Mouse (Mus musculus) embryonic facial prominence, embryonic 14.5 days (tissue): ENCODE results near the gene Fam168a. TPM values are rescaled to one million over a fixed set of nuclear protein-coding genes. Genes with fewer than 3 reads are reported as not detected.

Source experiments
- ATAC-seq: fragments of 200-750 bp; cut with Nextera tagmentation; 2 replicates; pipeline ENCODE4 v1.8.0; 2017; ENCODE audit warnings: low read depth, moderate number of reproducible peaks, moderate TSS enrichment
- DNase-seq: peaks from one replicate; pipeline ENCODE4 v3.0.0-alpha.2; 2015; ENCODE audit warnings: low spot score
- H3K27ac ChIP-seq: fragments of 300-500 bp; sonication (generic); replicated peaks from 2 replicates; pipeline ENCODE4 v1.5.1; 2014; ENCODE audit warnings: low read depth, mild to moderate bottlenecking, low read length, moderate library complexity
- H3K27me3 ChIP-seq: fragments of 300-500 bp; sonication (generic); replicated peaks from 2 replicates; pipeline ENCODE4 v1.6.1; 2014; ENCODE audit warnings: low read length; ENCODE audit not compliant: control insufficient read depth, insufficient read depth
- H3K36me3 ChIP-seq: fragments of 300-500 bp; sonication (generic); 2 replicates; pipeline ENCODE4 v1.6.1; 2014; ENCODE audit warnings: low read length, mixed read lengths; ENCODE audit not compliant: control insufficient read depth, insufficient read depth
- H3K4me1 ChIP-seq: fragments of 300-500 bp; sonication (generic); 2 replicates; pipeline ENCODE4 v1.6.1; 2014; ENCODE audit warnings: antibody characterized with exemption, low read length; ENCODE audit not compliant: control insufficient read depth, insufficient read depth
- H3K4me2 ChIP-seq: fragments of 300-500 bp; sonication (generic); 2 replicates; pipeline ENCODE4 v1.6.1; 2014; ENCODE audit warnings: low read depth, mild to moderate bottlenecking, low read length, moderate library complexity, mixed read lengths
- H3K4me3 ChIP-seq: fragments of 300-500 bp; sonication (generic); 2 replicates; pipeline ENCODE4 v1.5.1; 2014; ENCODE audit warnings: low read depth, mild to moderate bottlenecking, low read length
- H3K9ac ChIP-seq: fragments of 300-500 bp; sonication (generic); 2 replicates; pipeline ENCODE4 v1.6.1; 2014; ENCODE audit warnings: low read depth, mild to moderate bottlenecking, low read length, moderate library complexity, mixed read lengths
- H3K9me3 ChIP-seq: fragments of 300-500 bp; sonication (generic); 2 replicates; pipeline ENCODE4 v1.6.1; 2016; ENCODE audit warnings: low read length; ENCODE audit not compliant: control insufficient read depth
- WGBS: fragments of 180-500 bp; shearing (Covaris S2); extraction: QIAGEN DNeasy Blood & Tissue Kit; methylation state at CpG from one replicate; pipeline ENCODE4 v1.1.7; 2014; 5-methylcytosine and 5-hydroxymethylcytosine counted together
- polyA plus RNA-seq: library from polyadenylated mRNA; unstranded; fragments of >200 nt; fragmentation: Nextera tagmentation; extraction: Ambion mirVana; gene quantifications from 2 replicates; pipeline ENCODE4 v1.2.1, GENCODE M21; 2014

Fam168a gene
- polyA plus RNA-seq, 1 experiment from 2014 or later = 42.3 TPM

GRCm38 (mm10) chr7:100775810-100776209 is 69.4 kb downstream of the Fam168a start:
- no peak for ATAC-seq
- Histone ChIP-seq H3K4me1 (no peaks in the 10 kb centered on the region), H3K9me3 (no peaks in the 10 kb centered on the region), H3K27ac (no peak overlapping the region), H3K4me2 (no peak overlapping the region), H3K9ac (no peak overlapping the region), H3K27me3 (no peaks in the 10 kb centered on the region), H3K36me3 (0 out of 2 replicates have a peak, but pooled peaks cover 3% of the 10 kb centered on the region), H3K4me3 (no peak overlapping the region)
- DNase-seq = no peak
- 88% methylated on average over 1 of the region's 1 CpGs for WGBS

GRCm38 (mm10) chr7:100780192-100780591 is 73.8 kb downstream of the Fam168a start:
- WGBS = 84% methylated on average over 7 of the region's 7 CpGs
- no peaks in the 10 kb centered on the region for H3K36me3 ChIP-seq

GRCm38 (mm10) chr7:100784650-100785049 is 78.2 kb downstream of the Fam168a start:
- Histone ChIP-seq H3K9me3 (no peaks in the 10 kb centered on the region), H3K9ac (no peak overlapping the region), H3K4me1 (no peaks in the 10 kb centered on the region), H3K27ac (no peak overlapping the region), H3K4me3 (no peak overlapping the region), H3K4me2 (no peak overlapping the region), H3K36me3 (0 out of 2 replicates have a peak, but pooled peaks cover 6% of the 10 kb centered on the region), H3K27me3 (no peaks in the 10 kb centered on the region)
- WGBS = 43% methylated on average over 2 of the region's 2 CpGs
- DNase-seq (peak; percentile 29), ATAC-seq (no peak)

More at GRCm38 (mm10) chr7:100780192-100780591, 73.8 kb downstream of the Fam168a start:
- H3K27me3 ChIP-seq = no peaks in the 10 kb centered on the region
- DNase-seq = no peak
- H3K4me2 ChIP-seq = no peak overlapping the region
- no peak overlapping the region for H3K4me3 ChIP-seq
- no peaks in the 10 kb centered on the region for H3K9me3 ChIP-seq
- H3K9ac ChIP-seq = no peak overlapping the region
- no peaks in the 10 kb centered on the region for H3K4me1 ChIP-seq
- no peak for ATAC-seq
- H3K27ac ChIP-seq = no peak overlapping the region

DNA sequence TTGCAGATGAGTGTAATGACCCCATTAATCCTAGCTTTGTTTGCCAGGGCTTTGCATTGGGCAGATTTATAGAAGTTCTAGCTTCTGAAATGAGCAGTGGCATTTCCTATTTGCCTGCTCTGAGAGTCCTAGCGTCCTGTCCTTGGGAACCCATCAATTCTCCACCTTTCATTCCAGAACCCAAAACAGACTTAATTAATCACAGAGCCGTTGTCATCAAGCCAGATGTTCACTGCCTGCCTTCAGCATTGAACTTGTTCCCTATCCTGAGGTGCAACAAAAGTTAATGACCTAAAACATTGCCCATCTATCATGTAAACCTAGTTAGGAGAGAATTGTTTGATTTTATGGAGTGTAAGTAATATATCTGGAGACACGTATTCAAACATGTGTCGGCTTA is 79.0 kb downstream of the Fam168a start:
- no peak for DNase-seq
- no peaks in the 10 kb centered on the region for H3K4me1 ChIP-seq
- WGBS = 59% methylated on average over 4 of the region's 4 CpGs

GRCm38 (mm10) chr7:100786078-100786477 is 79.6 kb downstream of the Fam168a start:
- no peak for ATAC-seq
- Histone ChIP-seq H3K4me1 (no peaks in the 10 kb centered on the region), H3K4me2 (no peak overlapping the region), H3K27me3 (no peaks in the 10 kb centered on the region), H3K36me3 (0 out of 2 replicates have a peak, but pooled peaks cover 6% of the 10 kb centered on the region), H3K9me3 (no peaks in the 10 kb centered on the region), H3K27ac (no peak overlapping the region), H3K9ac (no peak overlapping the region), H3K4me3 (no peak overlapping the region)
- no peak for DNase-seq
- 59% methylated on average over 1 of the region's 1 CpGs for WGBS

More for the DNA sequence above, 79.0 kb downstream of the Fam168a start:
- Histone ChIP-seq H3K9me3 (no peaks in the 10 kb centered on the region), H3K27me3 (no peaks in the 10 kb centered on the region), H3K9ac (no peak overlapping the region), H3K4me2 (no peak overlapping the region), H3K36me3 (0 out of 2 replicates have a peak, but pooled peaks cover 6% of the 10 kb centered on the region), H3K27ac (no peak overlapping the region), H3K4me3 (no peak overlapping the region)
- ATAC-seq = no peak

DNA sequence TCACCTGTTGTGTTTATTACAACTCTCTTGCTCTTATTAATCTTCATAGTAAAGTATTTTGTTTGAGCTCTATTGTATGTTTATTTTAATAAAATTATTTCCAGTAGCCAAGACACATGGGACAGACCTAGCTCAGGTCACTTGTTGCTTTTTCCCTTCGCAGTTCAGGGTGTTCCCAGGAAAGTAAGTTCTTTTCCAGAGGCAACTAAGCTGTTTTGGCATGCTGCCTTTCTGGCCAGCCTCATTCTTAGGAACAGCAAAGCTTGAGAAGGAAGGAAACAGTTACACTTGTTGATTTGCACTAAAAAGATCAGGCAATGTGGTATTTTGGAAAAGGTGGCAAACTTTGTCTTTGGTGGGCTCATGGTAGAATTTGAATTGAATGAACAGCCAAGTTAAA is 81.9 kb downstream of the Fam168a start:
- Histone ChIP-seq H3K36me3 (0 out of 2 replicates have a peak, but pooled peaks cover 6% of the 10 kb centered on the region), H3K9ac (no peak overlapping the region), H3K27ac (no peak overlapping the region), H3K27me3 (no peaks in the 10 kb centered on the region), H3K4me3 (no peak overlapping the region), H3K4me2 (no peak overlapping the region), H3K9me3 (no peaks in the 10 kb centered on the region), H3K4me1 (no peaks in the 10 kb centered on the region)
- 59% methylated on average over 1 of the region's 1 CpGs for WGBS
- DNase-seq = peak; percentile 33
- ATAC-seq = no peak

DNA sequence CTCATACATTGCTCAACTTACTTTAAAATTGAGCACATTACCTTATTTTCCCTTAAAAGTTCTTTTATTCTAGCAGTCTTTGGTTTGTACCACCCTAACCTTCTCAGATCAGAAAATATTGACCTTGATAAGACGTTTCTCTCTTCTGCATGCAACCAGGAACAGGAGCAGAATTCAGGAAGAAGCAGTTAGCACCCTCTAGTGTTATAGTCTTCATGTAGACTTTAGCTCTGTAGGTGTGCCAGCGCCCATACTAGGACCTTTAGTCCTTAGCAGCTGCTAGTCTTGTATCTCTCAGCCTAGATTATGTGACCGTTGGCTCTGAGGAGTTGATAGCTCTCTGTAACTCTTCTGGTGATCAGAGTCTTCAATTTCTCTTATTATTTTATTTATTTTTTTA is 92.4 kb downstream of the Fam168a start:
- Histone ChIP-seq H3K27ac (no peak overlapping the region), H3K27me3 (no peaks in the 10 kb centered on the region), H3K4me2 (no peak overlapping the region), H3K9me3 (no peaks in the 10 kb centered on the region), H3K9ac (no peak overlapping the region), H3K36me3 (no peaks in the 10 kb centered on the region), H3K4me1 (no peaks in the 10 kb centered on the region), H3K4me3 (no peak overlapping the region)
- 70% methylated on average over 3 of the region's 3 CpGs for WGBS
- ATAC-seq (no peak), DNase-seq (peak; percentile 29)

- Histone ChIP-seq H3K36me3 (no peaks in the 10 kb centered on the region), H3K4me2 (no peak overlapping the region), H3K27me3 (no peaks in the 10 kb centered on the region), H3K4me3 (no peak overlapping the region), H3K9ac (no peak overlapping the region), H3K27ac (peak overlapping the region; percentile 3; the same call in 1 of the 2 replicates), H3K4me1 (peaks cover 11% of the 10 kb centered on the region; the same call in 1 of the 2 replicates), H3K9me3 (no peaks in the 10 kb centered on the region)
- ATAC-seq (no peak), DNase-seq (peak; percentile 14)
- WGBS = 72% methylated on average over 2 of the region's 2 CpGs
Observed at GRCm38 (mm10) chr7:100805391-100805790, 99.0 kb downstream of the Fam168a start.

DNA sequence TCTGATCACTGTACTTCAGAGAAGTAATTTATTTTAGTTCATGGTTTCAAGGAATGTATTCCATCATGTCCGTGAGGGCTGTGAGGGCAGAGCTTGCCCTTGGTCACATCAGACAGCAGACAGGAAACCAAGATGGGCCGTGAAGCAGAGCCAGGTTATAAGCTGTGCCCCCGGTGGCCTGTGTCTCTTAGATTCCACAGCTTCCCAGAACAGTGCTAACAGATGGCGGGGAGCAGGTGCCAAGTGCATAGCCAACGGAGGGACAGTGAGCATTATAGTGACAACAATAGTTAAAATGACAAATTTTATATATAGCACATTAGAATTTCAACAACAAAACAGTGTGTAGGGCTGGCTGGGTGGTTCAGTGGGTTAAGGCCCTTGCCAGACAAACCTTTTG is 105.5 kb downstream of the Fam168a start:
- Histone ChIP-seq H3K4me1 (no peaks in the 10 kb centered on the region), H3K36me3 (peaks cover 7% of the 10 kb centered on the region; the same call in 1 of the 2 replicates), H3K27ac (no peak overlapping the region), H3K9ac (no peak overlapping the region), H3K4me2 (no peak overlapping the region), H3K9me3 (no peaks in the 10 kb centered on the region), H3K4me3 (no peak overlapping the region), H3K27me3 (no peaks in the 10 kb centered on the region)
- DNase-seq = peak; percentile 15
- no peak for ATAC-seq
- 78% methylated on average over 5 of the region's 5 CpGs for WGBS
